Mouse (Mus musculus) CH12.LX (cell line): ENCODE measurements around the gene Sipa1. TPM values are rescaled to one million over a fixed set of nuclear protein-coding genes. Genes with fewer than 3 reads are reported as not detected.

Source experiments
- DNase-seq: peaks from one replicate; pipeline ENCODE4 v3.0.0-alpha.2; 2013; ENCODE audit errors: extremely low read depth
- H3K27ac ChIP-seq: 2 replicates; pipeline ENCODE4 v1.5.1; 2012; ENCODE audit warnings: low read depth, mild to moderate bottlenecking, control low read depth, moderate library complexity; ENCODE audit not compliant: insufficient read depth
- H3K27me3 ChIP-seq: replicated peaks from 2 replicates; pipeline ENCODE3; 2012; ENCODE audit warnings: inconsistent platforms
- H3K36me3 ChIP-seq, 2 experiments: replicated peaks in 1 of 2; 2 replicates each; pipeline versions ENCODE3 to v1.6.1; 2012; ENCODE audit warnings: inconsistent platforms in 1 of 2, low read length in 1 of 2, mild to moderate bottlenecking in 1 of 2, mixed read lengths in 1 of 2, moderate library complexity in 1 of 2; ENCODE audit not compliant: control insufficient read depth in 1 of 2, insufficient read depth in 1 of 2
- H3K4me1 ChIP-seq, 2 experiments: 2 replicates each; pipeline ENCODE4 v1.6.1; 2012; ENCODE audit warnings: inconsistent platforms in 1 of 2, moderate library complexity in 1 of 2; ENCODE audit not compliant: insufficient read depth in 2 of 2, control insufficient read depth in 1 of 2
- H3K4me2 ChIP-seq: 2 replicates; pipeline ENCODE4 v1.6.1; 2012; ENCODE audit warnings: low read depth, mild to moderate bottlenecking, control low read depth; ENCODE audit not compliant: poor library complexity, insufficient read depth, severe bottlenecking
- H3K4me3 ChIP-seq, 3 experiments: fragments of 150-350 bp in 1 of 3; sonication (generic) in 1 of 3; replicated peaks in 1 of 3; 2 replicates each; pipeline versions ENCODE3 to v1.5.1; 2011 to 2012; ENCODE audit warnings: low read depth in 2 of 3, low read length in 2 of 3, mild to moderate bottlenecking in 2 of 3, moderate library complexity in 2 of 3, control low read depth in 1 of 3, improper control_type of control experiment in 1 of 3, inconsistent platforms in 1 of 3, mixed read lengths in 1 of 3; ENCODE audit not compliant: poor library complexity in 1 of 3
- H3K79me2 ChIP-seq: replicated peaks from 2 replicates; pipeline ENCODE4 v1.6.1; 2012; ENCODE audit warnings: mild to moderate bottlenecking, moderate library complexity; ENCODE audit not compliant: control insufficient read depth, poor library complexity, insufficient read depth, severe bottlenecking; ENCODE audit errors: extremely low read depth
- H3K9ac ChIP-seq: 2 replicates; pipeline ENCODE4 v1.6.1; 2012; ENCODE audit warnings: low read depth, mild to moderate bottlenecking, control low read depth, moderate library complexity; ENCODE audit not compliant: insufficient read depth
- H3K9me3 ChIP-seq: replicated peaks from 2 replicates; pipeline ENCODE3; 2012; ENCODE audit warnings: low read length, inconsistent platforms, mixed read lengths
- CHD1 ChIP-seq: IDR thresholded peaks from 2 replicates; pipeline ENCODE4 v1.6.1; 2012; ENCODE audit warnings: low read depth, low read length, improper control_type of control experiment, inconsistent platforms
- CHD2 ChIP-seq: IDR thresholded peaks from 2 replicates; pipeline ENCODE4 v1.6.1; 2011; ENCODE audit warnings: low read length, improper control_type of control experiment
- ELF1 ChIP-seq: IDR thresholded peaks from 2 replicates; pipeline ENCODE4 v1.6.1; 2014; ENCODE audit warnings: low read depth, mild to moderate bottlenecking, inconsistent platforms, low read length, improper control_type of control experiment
- ETS1 ChIP-seq: conservative IDR thresholded peaks from 2 replicates; pipeline ENCODE4 v1.6.1; 2012; ENCODE audit warnings: low read depth, mild to moderate bottlenecking, inconsistent platforms, low read length, improper control_type of control experiment, moderate library complexity
- GABPA ChIP-seq: IDR thresholded peaks from 2 replicates; pipeline ENCODE4 v1.6.1; 2012; ENCODE audit warnings: low read depth, low read length, improper control_type of control experiment, inconsistent platforms; ENCODE audit not compliant: insufficient replicate concordance
- JUN ChIP-seq: IDR thresholded peaks from 2 replicates; pipeline ENCODE4 v1.6.1; 2011; ENCODE audit warnings: low read depth, mild to moderate bottlenecking, low read length, improper control_type of control experiment, moderate library complexity; ENCODE audit not compliant: insufficient read depth
- JUND ChIP-seq: conservative IDR thresholded peaks from 2 replicates; pipeline ENCODE4 v1.6.1; 2011; ENCODE audit warnings: low read depth, low read length, improper control_type of control experiment
- KAT2A ChIP-seq: IDR thresholded peaks from 2 replicates; pipeline ENCODE4 v1.6.1; 2012; ENCODE audit warnings: low read length, improper control_type of control experiment, inconsistent platforms; ENCODE audit not compliant: insufficient replicate concordance
- MAFK ChIP-seq: IDR thresholded peaks from 2 replicates; pipeline ENCODE4 v1.6.1; 2011; ENCODE audit warnings: low read length, improper control_type of control experiment; ENCODE audit not compliant: insufficient replicate concordance
- MEF2A ChIP-seq: IDR thresholded peaks from 2 replicates; pipeline ENCODE4 v1.6.1; 2014; ENCODE audit warnings: low read depth, mild to moderate bottlenecking, inconsistent platforms, low read length, improper control_type of control experiment, borderline replicate concordance
- MYC ChIP-seq: IDR thresholded peaks from 2 replicates; pipeline ENCODE4 v1.6.1; 2011; ENCODE audit warnings: low read depth, mild to moderate bottlenecking, improper control_type of control experiment, low read length
- NELFE ChIP-seq: IDR thresholded peaks from 2 replicates; pipeline ENCODE4 v1.6.1; 2011; ENCODE audit warnings: low read depth, low read length, improper control_type of control experiment
- NRF1 ChIP-seq: IDR thresholded peaks from 2 replicates; pipeline ENCODE4 v1.6.1; 2014; ENCODE audit warnings: low read depth, mild to moderate bottlenecking, inconsistent platforms, low read length, improper control_type of control experiment, moderate library complexity
- PAX5 ChIP-seq: IDR thresholded peaks from 2 replicates; pipeline ENCODE4 v1.6.1; 2012; ENCODE audit warnings: low read length, inconsistent platforms, mixed read lengths
- POLR2A ChIP-seq: IDR thresholded peaks from 2 replicates; pipeline ENCODE4 v1.6.1; 2011; ENCODE audit warnings: low read depth, mild to moderate bottlenecking, improper control_type of control experiment, low read length
- RAD21 ChIP-seq: IDR thresholded peaks from 2 replicates; pipeline ENCODE4 v1.6.1; 2011; ENCODE audit warnings: low read depth, mild to moderate bottlenecking, low read length, improper control_type of control experiment, moderate library complexity
- SIN3A ChIP-seq: IDR thresholded peaks from 2 replicates; pipeline ENCODE4 v1.6.1; 2012; ENCODE audit warnings: low read length, improper control_type of control experiment, inconsistent platforms
- TBP ChIP-seq: conservative IDR thresholded peaks from 2 replicates; pipeline ENCODE4 v1.6.1; 2011; ENCODE audit warnings: low read depth, low read length, improper control_type of control experiment
- TCF12 ChIP-seq: IDR thresholded peaks from 2 replicates; pipeline ENCODE4 v1.6.1; 2014; ENCODE audit warnings: low read depth, mild to moderate bottlenecking, inconsistent platforms, low read length, improper control_type of control experiment
- USF1 ChIP-seq: IDR thresholded peaks from 2 replicates; pipeline ENCODE4 v1.6.1; 2014; ENCODE audit warnings: low read depth, mild to moderate bottlenecking, inconsistent platforms, low read length, improper control_type of control experiment
- USF2 ChIP-seq: conservative IDR thresholded peaks from 2 replicates; pipeline ENCODE4 v1.6.1; 2011; ENCODE audit warnings: low read depth, low read length, improper control_type of control experiment
- ZKSCAN1 ChIP-seq: IDR thresholded peaks from 2 replicates; pipeline ENCODE4 v1.6.1; 2012; ENCODE audit warnings: low read depth, inconsistent platforms, low read length, improper control_type of control experiment, borderline replicate concordance
- ZMIZ1 ChIP-seq: IDR thresholded peaks from 2 replicates; pipeline ENCODE4 v1.6.1; 2012; ENCODE audit warnings: low read depth, mild to moderate bottlenecking, inconsistent platforms, low read length, improper control_type of control experiment
- ZNF384 ChIP-seq: IDR thresholded peaks from 2 replicates; pipeline ENCODE4 v1.6.1; 2012; ENCODE audit warnings: low read depth, low read length, improper control_type of control experiment, inconsistent platforms
- dilution Hi-C: fragments of 300-500 bp; cut with MboI; formaldehyde crosslinking; loops from 2 replicates; pipeline ENCODE4 v1.14.3; 2020; ENCODE audit warnings: low sequenced_read_pairs; ENCODE audit not compliant: extremely low pct_unique_long_range_greater_than_20kb, extremely low pct_ligation_motif_present
- in situ Hi-C: fragments of 300-500 bp; cut with MboI; formaldehyde crosslinking; loops from 3 replicates; pipeline ENCODE4 v1.14.3; 2019; ENCODE audit warnings: low sequenced_read_pairs, low pct_ligation_motif_present, low pct_unique_long_range_greater_than_20kb, mixed read lengths
- polyA plus RNA-seq: library from polyadenylated mRNA; unstranded; fragments of >175 nt; gene quantifications from 2 replicates; pipeline ENCODE4 v1.2.1, GENCODE M21; 2012; ENCODE audit warnings: low read depth; ENCODE audit not compliant: insufficient read length
- total RNA-seq, 2 experiments: library from RNA; depleted of rRNA; stranded (reverse); fragments of 300-350 nt in 1 of 2; fragments of >200 nt in 1 of 2; gene quantifications; 2 replicates each; pipeline ENCODE4 v1.2.3; 2012 to 2014

Gene Sipa1
- total and polyA plus RNA-seq, 3 experiments, result 17.6 to 54.6 (median 51.1) TPM

- H3K36me3 ChIP-seq, result no peaks in the 10 kb centered on the region
- no peak overlapping the region for H3K4me2 ChIP-seq
- H3K9ac ChIP-seq, result no peak overlapping the region
- H3K4me3 ChIP-seq, result no peak overlapping the region
- TF ChIP-seq MYC, result no peak
- no peak for TF ChIP-seq NRF1
- no peak for TF ChIP-seq TCF12
- TF ChIP-seq RAD21, result no peak
- TF ChIP-seq ETS1, result no peak
- no peak for TF ChIP-seq KAT2A
- no peak for TF ChIP-seq ZKSCAN1
- no peak for TF ChIP-seq GABPA
- TF ChIP-seq PAX5, result no peak
- no peak for TF ChIP-seq SIN3A
- no peak for TF ChIP-seq ZMIZ1
- no peak for TF ChIP-seq MEF2A
- no peaks in the 10 kb centered on the region for H3K9me3 ChIP-seq
- H3K79me2 ChIP-seq, result no peaks in the 10 kb centered on the region
- H3K4me1 ChIP-seq, result peaks cover 0 to 4% of the 10 kb centered on the region in 2 experiments; a peak in 1 of 4 replicates
- in situ Hi-C loops (no loop called here), dilution Hi-C loops (no loop called here)
- no peak for DNase-seq
- H3K27ac ChIP-seq, result no peak overlapping the region
- no peaks in the 10 kb centered on the region for H3K27me3 ChIP-seq
Measured at GRCm38 (mm10) chr19:5621884-5622283, 41.6 kb downstream of the Sipa1 start.

- no peak overlapping the region for H3K4me2 ChIP-seq
- no peak overlapping the region for H3K4me3 ChIP-seq
- dilution Hi-C loops, result no loop called here
- H3K9me3 ChIP-seq, result no peaks in the 10 kb centered on the region
- no peaks in the 10 kb centered on the region for H3K79me2 ChIP-seq
- H3K27ac ChIP-seq, result no peak overlapping the region
- TF ChIP-seq USF1 (no peak), SIN3A (no peak), POLR2A (no peak), JUN (no peak), ZMIZ1 (no peak), NELFE (no peak), CHD1 (no peak), NRF1 (no peak), MAFK (no peak), ZNF384 (no peak), RAD21 (no peak), TCF12 (no peak), MEF2A (no peak), ELF1 (no peak), CHD2 (no peak), TBP (no peak), JUND (no peak), KAT2A (no peak), USF2 (no peak)
- no peaks in the 10 kb centered on the region for H3K27me3 ChIP-seq
- no peak for DNase-seq
- H3K9ac ChIP-seq, result no peak overlapping the region
- no peaks in the 10 kb centered on the region for H3K36me3 ChIP-seq
- H3K4me1 ChIP-seq, result no peaks in the 10 kb centered on the region
- in situ Hi-C loops, result no loop called here
Measured at GRCm38 (mm10) chr19:5620007-5620406, 43.5 kb downstream of the Sipa1 start.
